Mouse (Mus musculus): ENCODE measurements around the gene Angptl1. TPM values are rescaled to one million over a fixed set of nuclear protein-coding genes. Genes with fewer than 3 reads are reported as not detected.
A peak's percentile ranks its signal among the peaks of the same experiment; 100 is the strongest.

The Angptl1 gene
- total RNA-seq, 2 experiments from 2014 or later: 9.5 to 10.2 TPM

DNA sequence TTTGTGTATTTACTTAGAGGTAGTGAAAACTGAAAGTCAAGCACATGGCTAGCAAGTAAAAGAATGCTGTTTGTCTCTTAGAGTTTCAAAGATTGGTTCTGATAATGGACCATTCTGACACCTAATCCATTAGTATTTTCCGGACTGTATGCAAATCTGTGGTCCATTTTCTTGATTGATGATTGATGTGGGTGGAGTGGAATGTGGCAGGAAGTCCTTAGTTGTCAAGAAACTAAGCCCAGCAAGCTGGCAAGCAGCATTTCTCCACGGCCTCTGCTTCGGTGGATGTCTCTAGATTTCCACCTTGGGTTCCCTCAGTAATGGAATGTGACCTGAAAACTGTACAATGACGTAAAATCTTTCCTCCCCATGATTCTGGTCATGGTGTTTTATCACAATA lies 32.3 kb downstream of the Angptl1 start:
- no peak for DNase-seq

DNA sequence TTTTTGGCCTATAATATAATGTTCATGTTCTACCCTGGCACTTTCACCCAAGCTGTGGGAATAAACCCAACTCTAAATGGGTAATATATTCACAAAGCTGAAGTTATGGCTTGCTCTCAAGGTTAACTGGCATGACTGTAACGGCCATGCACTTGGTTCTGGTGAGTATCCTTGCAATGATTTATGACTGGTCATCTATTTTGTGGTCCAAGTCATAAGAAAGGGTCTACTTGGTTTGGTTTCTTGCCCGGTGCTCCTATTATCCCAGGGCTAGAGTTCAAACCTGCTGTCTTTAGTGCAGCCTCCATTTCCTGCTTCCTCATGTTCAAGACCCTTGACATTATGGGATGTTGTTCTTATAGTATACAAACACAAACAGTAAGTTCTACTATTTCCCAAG lies 46.4 kb downstream of the Angptl1 start:
- peak; percentile 22 for DNase-seq

DNA sequence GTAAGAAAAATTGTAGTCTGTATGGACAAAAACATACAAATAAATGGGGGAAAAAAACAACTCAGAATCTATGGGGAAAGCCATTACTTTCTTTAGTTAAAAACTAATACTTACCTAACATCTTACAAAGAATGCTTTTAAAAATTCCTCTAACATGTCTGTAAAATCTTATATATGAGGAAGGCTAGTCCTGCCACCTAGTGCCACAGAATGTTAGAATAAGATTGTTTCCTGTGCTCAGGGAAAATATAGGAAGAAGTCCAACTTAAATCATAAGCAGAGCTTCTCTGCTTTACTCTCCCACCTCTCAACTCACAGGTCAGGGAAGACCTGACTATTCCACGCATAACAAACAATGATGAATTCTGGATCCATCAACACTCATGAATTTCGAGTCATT lies 47.5 kb downstream of the Angptl1 start:
- DNase-seq: no peak

DNA sequence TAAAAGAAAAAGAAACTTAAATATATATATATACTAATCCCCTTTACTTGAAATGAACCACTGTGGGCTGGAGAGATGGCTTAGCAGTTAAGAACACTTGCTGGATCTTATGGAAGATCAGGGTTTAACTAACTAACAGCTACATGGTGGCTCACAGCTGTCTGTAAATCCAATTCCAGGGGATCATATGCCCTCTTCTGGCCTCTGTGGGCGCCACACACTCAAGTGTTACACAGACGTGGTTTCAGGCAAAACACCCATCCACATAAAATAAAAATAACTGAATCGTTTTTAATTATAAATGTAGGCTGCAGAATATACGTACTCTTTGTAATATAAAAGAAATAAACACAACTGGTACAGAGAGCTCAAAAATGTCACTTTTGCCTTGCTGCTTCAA lies 50.5 kb downstream of the Angptl1 start:
- DNase-seq: no peak

DNA sequence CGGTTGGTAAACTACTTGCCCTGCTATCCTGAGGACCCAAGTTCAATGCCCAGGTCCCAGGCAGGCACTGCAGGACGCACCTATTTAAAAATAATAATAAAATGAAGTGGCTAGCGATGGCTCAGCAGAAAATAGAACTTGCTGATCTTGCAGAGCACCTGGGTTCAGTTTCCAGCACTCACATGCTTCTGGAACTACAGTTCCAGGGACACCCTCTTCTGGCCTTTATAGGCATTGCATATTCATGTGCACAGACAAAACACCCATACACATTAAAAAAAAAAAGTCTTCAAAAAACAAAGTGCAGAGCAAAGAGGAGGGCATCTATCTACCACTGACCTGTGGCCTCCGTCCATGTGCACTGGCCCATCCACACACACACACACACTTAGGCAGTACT lies 53.2 kb downstream of the Angptl1 start:
- no peak for DNase-seq

DNA sequence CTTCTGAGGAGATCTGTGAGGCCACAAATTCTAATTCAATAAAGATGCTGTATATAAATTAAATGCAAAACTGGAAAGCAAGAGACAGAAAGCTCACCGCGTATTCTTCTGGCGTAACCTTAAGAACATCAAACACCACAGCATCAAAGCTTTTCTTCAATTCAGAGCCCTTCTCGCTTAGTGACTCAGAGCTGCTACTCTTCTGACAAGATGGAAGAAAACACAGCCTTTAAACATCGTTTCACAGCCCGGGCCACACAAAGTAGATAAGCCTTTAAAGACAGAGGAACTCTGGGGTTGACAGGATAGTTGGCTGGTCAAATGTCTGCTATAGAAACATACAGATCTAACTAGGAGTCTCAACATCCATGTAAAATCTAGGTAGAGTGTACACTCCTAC lies 63.3 kb downstream of the Angptl1 start:
- no peak for DNase-seq

DNA sequence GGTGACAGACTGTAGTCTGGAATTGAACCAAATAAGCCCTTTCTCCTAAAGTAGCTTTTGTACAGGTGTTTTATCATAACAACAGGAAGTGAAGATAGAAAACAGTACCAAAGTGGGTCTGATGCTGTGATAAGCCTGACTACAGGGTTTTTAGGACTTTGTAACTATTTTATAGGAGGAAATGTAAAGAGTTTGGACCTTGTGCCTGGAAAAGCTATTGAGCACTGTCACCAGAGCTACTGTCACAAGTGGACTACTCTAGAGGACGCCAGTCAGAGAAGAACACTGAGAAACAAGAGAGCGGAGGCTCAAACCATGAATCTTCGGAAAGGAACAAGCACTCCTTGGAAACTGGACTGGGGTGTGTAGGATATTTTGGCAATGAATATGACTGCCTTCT lies 65.5 kb downstream of the Angptl1 start:
- DNase-seq: no peak

DNA sequence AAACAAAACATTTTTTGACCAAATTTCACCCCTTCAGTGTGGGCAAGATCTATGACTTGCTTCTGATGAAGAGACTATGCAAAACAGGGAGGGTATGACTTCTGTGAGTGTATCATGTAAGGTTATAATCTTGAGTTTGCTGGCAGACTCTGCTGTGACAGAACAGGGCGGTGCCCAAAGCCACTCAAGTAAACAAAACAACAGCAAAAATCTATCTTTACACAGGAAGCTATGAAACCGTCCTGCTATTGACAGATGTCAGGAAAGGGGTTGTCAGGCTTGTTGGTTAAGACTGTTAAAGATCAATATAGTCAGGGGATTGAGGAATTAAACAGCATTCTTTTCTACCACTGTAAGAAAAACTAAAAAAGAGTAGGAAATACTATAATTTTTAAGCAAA lies 67.3 kb downstream of the Angptl1 start:
- no peak for DNase-seq

DNA sequence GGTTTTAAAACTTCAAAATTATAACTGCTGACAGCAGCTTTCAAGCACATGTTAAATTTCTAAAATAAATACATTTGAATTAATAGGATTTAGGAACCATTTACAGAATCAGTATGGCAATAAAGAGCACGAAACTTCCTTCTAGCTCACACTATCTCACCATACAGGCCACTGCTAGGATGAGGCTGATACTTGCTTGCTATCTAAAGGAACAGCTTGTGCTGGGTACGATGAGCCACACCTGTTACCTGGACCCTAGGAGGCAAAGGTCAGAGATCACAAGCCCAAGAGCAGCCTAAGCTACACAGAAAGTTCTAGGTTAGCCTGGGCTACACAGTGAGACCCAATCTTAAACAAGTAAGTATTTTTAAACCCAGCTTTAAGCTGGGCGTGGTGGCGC lies 70.9 kb downstream of the Angptl1 start:
- no peak for DNase-seq

DNA sequence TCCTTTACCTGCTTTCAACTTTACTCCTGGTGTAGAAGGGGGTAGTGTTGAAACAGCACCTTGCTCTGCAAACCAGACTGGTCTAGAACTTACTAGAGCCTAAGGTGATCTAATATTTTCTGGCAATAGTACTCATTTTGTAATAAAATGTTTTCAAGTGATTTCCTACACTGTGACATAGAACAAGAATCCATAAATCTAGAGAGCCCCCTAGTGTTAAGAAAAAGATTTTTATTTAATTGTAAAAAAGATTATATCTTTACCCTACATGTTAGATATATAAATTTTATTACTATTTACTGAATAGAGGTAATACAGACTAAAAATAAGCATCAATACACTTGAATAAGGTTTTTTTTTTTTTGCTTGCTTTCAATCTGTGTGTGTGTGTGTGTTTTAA lies 71.5 kb downstream of the Angptl1 start:
- DNase-seq: no peak

Other genes with a start within 250 kb of the Angptl1 start
- gene Tor3a, start 164.2 kb upstream of the Angptl1 start, total RNA-seq (2021): 10 to 100 TPM; 11.6 to 15.3 TPM
- 10 to 100 TPM; 37.5 to 42.8 TPM for gene Fam20b, start 119.5 kb upstream of the Angptl1 start, total RNA-seq (2021)
- 10 to 100 TPM; 24.8 to 25.5 TPM for gene Ralgps2, start 101.1 kb downstream of the Angptl1 start, total RNA-seq (2021)